Mouse (Mus musculus) myocyte (in vitro differentiated cells): ENCODE data around the gene Tmem56. TPM values are rescaled to one million over a fixed set of nuclear protein-coding genes. Genes with fewer than 3 reads are reported as not detected.

ENCODE experiments used
- H3K27me3 ChIP-seq: one replicate; pipeline ENCODE4 v1.6.1; 2011; ENCODE audit not compliant: control insufficient read depth, insufficient read depth, insufficient read length
- H3K36me3 ChIP-seq: one replicate; pipeline ENCODE4 v1.6.1; 2011; ENCODE audit not compliant: control insufficient read depth, insufficient read depth
- H3K4me2 ChIP-seq: one replicate; pipeline ENCODE4 v1.6.1; 2011; ENCODE audit warnings: low read depth, control low read depth
- H3K4me3 ChIP-seq: one replicate; pipeline ENCODE4 v1.5.1; 2011; ENCODE audit warnings: mild to moderate bottlenecking, control low read depth, moderate library complexity
- H3K79me2 ChIP-seq: one replicate; pipeline ENCODE4 v1.6.1; 2011; ENCODE audit not compliant: control insufficient read depth, insufficient read depth
- H3ac ChIP-seq: one replicate; pipeline ENCODE4 v1.6.1; 2011; ENCODE audit not compliant: control insufficient read depth, insufficient read length
- CEBPB ChIP-seq: IDR thresholded peaks from 2 replicates; pipeline ENCODE4 v1.6.1; 2011; ENCODE audit warnings: mild to moderate bottlenecking, moderate library complexity; ENCODE audit not compliant: poor library complexity, insufficient read depth, severe bottlenecking
- E2F4 ChIP-seq: IDR thresholded peaks from one replicate; pipeline ENCODE4 v1.6.1; 2011; ENCODE audit warnings: mild to moderate bottlenecking, control low read depth, moderate library complexity; ENCODE audit not compliant: insufficient read depth
- MAX ChIP-seq: IDR thresholded peaks from one replicate; pipeline ENCODE4 v1.6.1; 2011; ENCODE audit warnings: low read depth, mild to moderate bottlenecking, control low read depth
- MYOD1 ChIP-seq, 3 experiments: IDR thresholded peaks; one replicate each; pipeline ENCODE4 v1.6.1; 2011; ENCODE audit warnings: control low read depth in 2 of 3, low read depth in 2 of 3, mild to moderate bottlenecking in 2 of 3, moderate library complexity in 1 of 3; ENCODE audit not compliant: insufficient read length in 2 of 3, control insufficient read depth in 1 of 3
- MYOG ChIP-seq, 3 experiments: IDR thresholded peaks; one replicate each; pipeline ENCODE4 v1.6.1; 2011; ENCODE audit warnings: control low read depth in 2 of 3, low read depth in 2 of 3, mild to moderate bottlenecking in 2 of 3; ENCODE audit not compliant: insufficient read length in 2 of 3, control insufficient read depth in 1 of 3, insufficient read depth in 1 of 3
- POLR2A ChIP-seq: IDR thresholded peaks from one replicate; pipeline ENCODE4 v1.6.1; 2011; ENCODE audit warnings: low read depth, mild to moderate bottlenecking, control low read depth, moderate library complexity; ENCODE audit not compliant: insufficient read length
- POLR2AphosphoS2 ChIP-seq: IDR thresholded peaks from one replicate; pipeline ENCODE4 v1.6.1; 2011; ENCODE audit warnings: low read depth, control low read depth; ENCODE audit not compliant: insufficient read length
- REST ChIP-seq: IDR thresholded peaks from one replicate; pipeline ENCODE4 v1.6.1; 2011; ENCODE audit warnings: mild to moderate bottlenecking, control low read depth, moderate library complexity; ENCODE audit not compliant: insufficient read depth, insufficient read length
- SRF ChIP-seq: IDR thresholded peaks from one replicate; pipeline ENCODE4 v1.6.1; 2011; ENCODE audit warnings: low read depth; ENCODE audit not compliant: control insufficient read depth, insufficient read length
- TCF12 ChIP-seq: IDR thresholded peaks from one replicate; pipeline ENCODE4 v1.6.1; 2011; ENCODE audit warnings: mild to moderate bottlenecking, control low read depth; ENCODE audit not compliant: poor library complexity, insufficient read depth, severe bottlenecking
- TCF3 ChIP-seq: IDR thresholded peaks from one replicate; pipeline ENCODE4 v1.6.1; 2011; ENCODE audit warnings: low read depth, control low read depth; ENCODE audit not compliant: insufficient read length
- USF1 ChIP-seq: IDR thresholded peaks from one replicate; pipeline ENCODE4 v1.6.1; 2011; ENCODE audit warnings: low read depth, mild to moderate bottlenecking, control low read depth, moderate library complexity
- polyA plus RNA-seq: library from polyadenylated mRNA; unstranded; fragments of >200 nt; fragmentation: generic; extraction: Trizol; gene quantifications from one replicate; pipeline ENCODE4 v1.2.1, GENCODE M21; 2012; ENCODE audit warnings: missing spikeins

Tmem56 gene
- polyA plus RNA-seq, 1 experiment = 0.13 TPM

DNA sequence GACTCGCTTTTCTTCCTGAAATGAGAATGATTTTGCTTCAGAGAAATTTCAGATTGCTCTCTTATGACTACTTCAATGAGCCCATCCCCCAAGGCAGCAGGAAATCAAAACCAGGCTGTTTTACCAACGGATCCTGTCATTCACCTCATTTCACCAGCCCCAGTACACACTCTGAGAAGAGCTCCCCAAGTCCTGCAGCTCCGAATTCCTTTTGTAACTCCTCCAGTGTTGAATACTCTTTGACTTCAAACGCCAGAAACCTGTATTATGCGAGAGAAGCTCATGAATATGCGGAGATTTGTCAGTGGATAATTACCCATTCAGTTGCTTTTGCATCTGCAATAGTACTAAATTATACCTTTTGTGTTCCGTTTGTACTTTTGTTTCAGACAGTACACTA is 126.9 kb downstream of the Tmem56 start:
- Histone ChIP-seq H3K79me2 (no peaks in the 10 kb centered on the region), H3ac (no peak overlapping the region), H3K4me3 (no peak overlapping the region), H3K4me2 (no peak overlapping the region), H3K27me3 (no peaks in the 10 kb centered on the region), H3K36me3 (no peaks in the 10 kb centered on the region)
- TF ChIP-seq MAX (no peak), MYOD1 (IDR thresholded peaks at IDR 0.05; ENCODE audit: control insufficient read depth in 1 of 3, insufficient read length in 2 of 3, low read depth in 2 of 3) (no peak), REST (no peak), E2F4 (no peak), POLR2A (no peak), MYOG (IDR thresholded peaks at IDR 0.05; ENCODE audit: control insufficient read depth in 1 of 3, insufficient read depth in 1 of 3, insufficient read length in 2 of 3, low read depth in 2 of 3) (no peak), TCF3 (no peak), TCF12 (no peak), SRF (no peak), USF1 (no peak), POLR2AphosphoS2 (no peak), CEBPB (no peak)

Other genes with a start within 250 kb of the Tmem56 start
- gene Rwdd3, start 111.4 kb downstream of the Tmem56 start, polyA plus RNA-seq = 3.3 TPM
- gene Alg14, start 8.7 kb upstream of the Tmem56 start, polyA plus RNA-seq = 14.8 TPM
- 589 TPM for gene Cnn3, start 143.4 kb upstream of the Tmem56 start, polyA plus RNA-seq
- 2.3 TPM for gene Slc44a3, start 249.3 kb upstream of the Tmem56 start, polyA plus RNA-seq